Mouse (Mus musculus): ENCODE results near the gene Ugt1a10. TPM values are rescaled to one million over a fixed set of nuclear protein-coding genes. Genes with fewer than 3 reads are reported as not detected.
"Not testable (repeated sequence)": the region's sequence is repeated elsewhere in the genome, so short reads cannot be mapped to it uniquely, and the experiment has no call there.

Ugt1a10 gene
- polyA plus RNA-seq, 1 experiment from 2014 or later: not detected

GRCm38 (mm10) chr1:88143966-88144675, 88.9 kb downstream of the Ugt1a10 start:
- not testable (repeated sequence) for H3K4me2 ChIP-seq (replicated peaks); H3K4me1 ChIP-seq (replicated peaks; ENCODE audit: control insufficient read depth, insufficient read depth, low read length); H3K9ac ChIP-seq; ATAC-seq (ENCODE audit: low FRiP score); H3K27ac ChIP-seq; H3K36me3 ChIP-seq (replicated peaks; ENCODE audit: control insufficient read depth, insufficient read depth); H3K4me3 ChIP-seq (replicated peaks; ENCODE audit: low read length); H3K27me3 ChIP-seq (ENCODE audit: control insufficient read depth, insufficient read depth, low read length); H3K9me3 ChIP-seq (ENCODE audit: control insufficient read depth, low read length)
- DNase-seq (ENCODE audit: low spot score): peak; percentile 30
- 0% methylated on average over 4 of the region's 5 CpGs for WGBS

- not testable (repeated sequence) for H3K27ac ChIP-seq; H3K4me2 ChIP-seq (replicated peaks); DNase-seq (ENCODE audit: low spot score); H3K4me3 ChIP-seq (replicated peaks; ENCODE audit: low read length); H3K4me1 ChIP-seq (replicated peaks; ENCODE audit: control insufficient read depth, insufficient read depth, low read length); H3K27me3 ChIP-seq (ENCODE audit: control insufficient read depth, insufficient read depth, low read length); H3K9me3 ChIP-seq (ENCODE audit: control insufficient read depth, low read length); ATAC-seq (ENCODE audit: low FRiP score); H3K36me3 ChIP-seq (replicated peaks; ENCODE audit: control insufficient read depth, insufficient read depth); H3K9ac ChIP-seq
- 86% methylated on average over 2 of the region's 2 CpGs for WGBS
Observed at GRCm38 (mm10) chr1:88145278-88145677, 90.1 kb downstream of the Ugt1a10 start.

DNA sequence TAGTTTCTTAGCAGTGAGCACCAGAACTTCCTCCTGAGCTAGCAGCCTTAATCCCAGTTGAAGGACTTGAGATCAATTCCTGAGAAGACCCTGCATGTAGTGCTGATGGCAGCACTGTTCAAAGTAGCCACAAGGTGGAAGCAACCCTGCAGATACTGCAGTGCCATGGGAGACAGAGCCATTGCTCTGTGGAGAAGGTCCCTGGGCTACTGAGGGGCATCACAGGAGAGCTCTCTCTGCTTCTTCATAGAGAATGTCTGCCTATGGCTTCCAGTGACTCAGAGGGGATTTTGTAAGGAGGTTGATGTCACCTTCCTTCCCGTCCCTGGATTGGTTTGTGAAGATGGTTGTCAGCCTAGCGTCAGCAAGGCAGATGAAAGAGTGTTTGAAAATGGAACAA, 94.9 kb downstream of the Ugt1a10 start:
- 65% methylated on average over 2 of the region's 2 CpGs for WGBS
- not testable (repeated sequence) for DNase-seq (ENCODE audit: low spot score); H3K4me2 ChIP-seq (replicated peaks); H3K36me3 ChIP-seq (replicated peaks; ENCODE audit: control insufficient read depth, insufficient read depth); H3K9me3 ChIP-seq (ENCODE audit: control insufficient read depth, low read length); H3K4me1 ChIP-seq (replicated peaks; ENCODE audit: control insufficient read depth, insufficient read depth, low read length); H3K27ac ChIP-seq; H3K9ac ChIP-seq; H3K27me3 ChIP-seq (ENCODE audit: control insufficient read depth, insufficient read depth, low read length); H3K4me3 ChIP-seq (replicated peaks; ENCODE audit: low read length); ATAC-seq (ENCODE audit: low FRiP score)

DNA sequence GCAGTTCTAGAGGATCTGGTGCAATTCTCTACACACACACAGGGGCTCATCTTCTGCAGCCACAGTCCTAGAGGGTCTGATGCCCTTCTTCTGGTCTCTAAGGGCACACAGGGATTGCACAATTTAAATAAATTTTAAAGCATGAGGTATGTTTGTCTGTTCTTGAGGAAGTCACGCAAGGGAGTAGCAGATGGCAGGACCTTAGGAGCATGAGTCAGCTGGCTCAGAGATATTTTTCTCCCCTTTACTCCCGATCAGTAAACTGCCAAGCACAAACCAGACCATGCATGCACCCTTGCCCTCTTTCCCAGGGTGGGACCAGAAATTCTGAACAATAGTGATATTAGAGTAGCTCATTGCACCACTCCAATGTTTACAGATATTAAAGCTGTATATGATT, 103.2 kb downstream of the Ugt1a10 start:
- no peak for DNase-seq (ENCODE audit: low spot score)
- no peak for ATAC-seq (ENCODE audit: low FRiP score)
- no peak overlapping the region for H3K4me3 ChIP-seq (replicated peaks; ENCODE audit: low read length)
- no peak overlapping the region for H3K27ac ChIP-seq
- H3K9ac ChIP-seq: no peak overlapping the region
- H3K27me3 ChIP-seq (ENCODE audit: control insufficient read depth, insufficient read depth, low read length): no peaks in the 10 kb centered on the region
- H3K4me2 ChIP-seq (replicated peaks): no peak overlapping the region
- 96% methylated on average over 2 of the region's 2 CpGs for WGBS
- no peaks in the 10 kb centered on the region for H3K9me3 ChIP-seq (ENCODE audit: control insufficient read depth, low read length)
- H3K4me1 ChIP-seq (replicated peaks; ENCODE audit: control insufficient read depth, insufficient read depth, low read length): no peaks in the 10 kb centered on the region
- H3K36me3 ChIP-seq (replicated peaks; ENCODE audit: control insufficient read depth, insufficient read depth): no peaks in the 10 kb centered on the region

DNA sequence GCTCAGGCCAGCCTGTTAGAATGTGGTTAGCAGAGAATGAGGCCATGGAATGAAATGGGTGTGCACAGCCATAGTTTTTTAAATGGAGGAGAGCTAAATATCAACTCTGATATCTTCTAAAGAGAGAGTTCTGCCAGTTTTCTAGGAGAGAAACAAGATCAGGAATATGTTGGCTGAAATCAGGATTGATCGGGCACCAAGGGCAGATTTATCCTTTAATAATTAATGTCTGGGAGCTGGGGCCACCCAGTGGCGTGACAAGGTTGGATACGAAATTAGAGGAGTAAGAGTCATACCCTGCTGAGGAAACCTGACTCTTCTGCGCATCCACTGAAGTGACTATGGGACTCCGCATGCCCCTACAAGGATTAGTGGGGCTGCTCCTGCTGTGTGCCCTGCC, 110.5 kb downstream of the Ugt1a10 start, which contains the start of gene Ugt1a5:
Ugt1a5 (plus strand) TSS at position 302 of the 400 bp plus-strand sequence.
- DNase-seq (ENCODE audit: low spot score): no peak
- Histone ChIP-seq H3K4me3 (replicated peaks; ENCODE audit: low read length) (no peak within 1 kb of the TSS), H3K9me3 (ENCODE audit: control insufficient read depth, low read length) (no peaks in the 10 kb centered on the region), H3K27me3 (ENCODE audit: control insufficient read depth, insufficient read depth, low read length) (no peaks in the 10 kb centered on the region), H3K4me2 (replicated peaks) (no peak within 1 kb of the TSS), H3K4me1 (replicated peaks; ENCODE audit: control insufficient read depth, insufficient read depth, low read length) (no peaks in the 10 kb centered on the region), H3K36me3 (replicated peaks; ENCODE audit: control insufficient read depth, insufficient read depth) (no peaks in the 10 kb centered on the region), H3K9ac (no peak within 1 kb of the TSS), H3K27ac (no peak within 1 kb of the TSS)
- no peak for ATAC-seq (ENCODE audit: low FRiP score)
- 82% methylated on average over 5 of the region's 5 CpGs for WGBS

- H3K4me1 ChIP-seq (replicated peaks; ENCODE audit: control insufficient read depth, insufficient read depth, low read length); H3K27me3 ChIP-seq (ENCODE audit: control insufficient read depth, insufficient read depth, low read length); H3K4me2 ChIP-seq (replicated peaks); DNase-seq (ENCODE audit: low spot score); H3K27ac ChIP-seq; ATAC-seq (ENCODE audit: low FRiP score); H3K36me3 ChIP-seq (replicated peaks; ENCODE audit: control insufficient read depth, insufficient read depth); H3K4me3 ChIP-seq (replicated peaks; ENCODE audit: low read length); H3K9ac ChIP-seq; H3K9me3 ChIP-seq (ENCODE audit: control insufficient read depth, low read length): not testable (repeated sequence)
- WGBS: 97% methylated on average over 5 of the region's 7 CpGs
Observed at GRCm38 (mm10) chr1:88172190-88172589, 117.0 kb downstream of the Ugt1a10 start.

DNA sequence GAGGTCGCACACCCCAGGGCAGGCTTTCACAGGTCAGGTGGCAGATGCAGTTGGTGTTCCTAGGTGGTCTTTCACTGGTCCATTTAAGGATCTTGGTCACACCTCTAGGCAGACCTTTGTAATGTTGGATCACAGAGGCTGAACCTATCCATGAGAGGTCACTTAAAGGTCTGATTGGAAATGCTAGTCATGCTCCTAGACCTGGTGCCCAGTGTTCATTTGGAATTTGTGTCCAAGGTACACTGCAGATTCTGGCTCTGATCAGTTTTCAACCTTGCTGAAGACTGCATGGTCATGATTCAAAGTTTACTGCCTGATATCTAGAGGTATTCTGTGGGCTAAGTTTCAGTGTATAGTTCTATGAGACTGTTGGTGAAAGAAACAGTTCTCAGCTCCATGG, 124.5 kb downstream of the Ugt1a10 start:
- Histone ChIP-seq H3K4me2 (replicated peaks) (no peak overlapping the region), H3K9ac (no peak overlapping the region), H3K27me3 (ENCODE audit: control insufficient read depth, insufficient read depth, low read length) (no peaks in the 10 kb centered on the region), H3K4me1 (replicated peaks; ENCODE audit: control insufficient read depth, insufficient read depth, low read length) (no peaks in the 10 kb centered on the region), H3K36me3 (replicated peaks; ENCODE audit: control insufficient read depth, insufficient read depth) (no peaks in the 10 kb centered on the region), H3K4me3 (replicated peaks; ENCODE audit: low read length) (no peak overlapping the region), H3K9me3 (ENCODE audit: control insufficient read depth, low read length) (0 out of 2 replicates have a peak, but pooled peaks cover 8% of the 10 kb centered on the region), H3K27ac (no peak overlapping the region)
- no peak for DNase-seq (ENCODE audit: low spot score)
- WGBS: 100% methylated on average over 1 of the region's 1 CpGs
- no peak for ATAC-seq (ENCODE audit: low FRiP score)

DNA sequence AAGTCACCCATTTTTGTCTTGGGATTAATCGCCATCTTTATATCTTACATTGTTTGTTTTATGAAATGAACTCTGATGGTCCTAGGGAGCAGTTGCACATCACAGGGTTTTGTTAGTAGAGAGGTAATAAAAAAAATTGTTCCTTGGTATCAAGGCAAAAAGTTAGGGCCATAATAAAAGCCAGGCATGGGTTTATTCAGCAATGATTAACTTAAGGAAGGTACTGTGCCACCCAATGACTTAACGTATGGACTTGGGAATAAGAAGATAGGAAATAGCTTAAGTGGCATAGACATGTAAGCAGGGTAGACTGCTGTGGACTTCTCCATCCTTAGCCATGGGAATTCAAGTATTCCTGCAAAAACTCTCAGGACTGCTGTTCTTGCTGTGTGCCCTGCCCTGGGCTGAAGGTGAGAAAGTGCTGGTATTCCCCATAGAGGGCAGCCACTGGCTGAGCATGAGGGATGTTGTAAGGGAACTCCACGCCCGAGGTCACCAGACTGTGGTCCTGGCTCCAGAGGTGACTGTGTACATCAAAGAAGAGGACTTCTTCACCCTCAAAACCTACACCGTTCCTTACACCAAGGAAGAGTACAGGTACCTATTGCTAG, 131.2 kb downstream of the Ugt1a10 start:
- H3K4me3 ChIP-seq (replicated peaks; ENCODE audit: low read length): no peak overlapping the region
- no peak overlapping the region for H3K27ac ChIP-seq
- no peak overlapping the region for H3K4me2 ChIP-seq (replicated peaks)
- H3K9ac ChIP-seq: no peak overlapping the region
- H3K9me3 ChIP-seq (ENCODE audit: control insufficient read depth, low read length): no peaks in the 10 kb centered on the region
- no peaks in the 10 kb centered on the region for H3K36me3 ChIP-seq (replicated peaks; ENCODE audit: control insufficient read depth, insufficient read depth)
- 94% methylated on average over 5 of the region's 5 CpGs for WGBS
- H3K4me1 ChIP-seq (replicated peaks; ENCODE audit: control insufficient read depth, insufficient read depth, low read length): no peaks in the 10 kb centered on the region
- no peaks in the 10 kb centered on the region for H3K27me3 ChIP-seq (ENCODE audit: control insufficient read depth, insufficient read depth, low read length)
- ATAC-seq (ENCODE audit: low FRiP score) (no peak), DNase-seq (ENCODE audit: low spot score) (no peak)

DNA sequence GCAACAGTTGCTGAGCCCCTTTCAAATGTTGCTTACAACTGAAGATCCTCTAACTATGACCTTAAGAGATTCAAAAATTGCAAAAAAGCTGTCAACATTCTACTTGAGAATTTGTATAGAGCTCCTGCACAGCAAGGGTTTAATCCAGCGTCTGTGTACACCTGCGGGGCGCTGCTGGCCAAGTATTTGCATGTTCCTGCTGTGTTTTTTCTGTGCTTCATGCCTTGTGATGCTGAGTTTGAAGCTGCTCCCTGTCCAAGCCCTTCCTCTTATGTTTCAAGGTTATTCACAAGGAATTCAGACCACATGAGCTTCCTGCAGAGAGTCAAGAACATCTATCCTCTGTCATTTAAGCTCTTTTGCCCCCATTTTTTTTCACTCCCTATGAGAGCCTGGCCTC, 136.9 kb downstream of the Ugt1a10 start:
- no peak overlapping the region for H3K9ac ChIP-seq
- no peak overlapping the region for H3K27ac ChIP-seq
- no peaks in the 10 kb centered on the region for H3K36me3 ChIP-seq (replicated peaks; ENCODE audit: control insufficient read depth, insufficient read depth)
- H3K4me3 ChIP-seq (replicated peaks; ENCODE audit: low read length): no peak overlapping the region
- 68% methylated on average over 3 of the region's 3 CpGs for WGBS
- DNase-seq (ENCODE audit: low spot score): no peak
- no peak for ATAC-seq (ENCODE audit: low FRiP score)
- H3K9me3 ChIP-seq (ENCODE audit: control insufficient read depth, low read length): no peaks in the 10 kb centered on the region
- H3K27me3 ChIP-seq (ENCODE audit: control insufficient read depth, insufficient read depth, low read length): no peaks in the 10 kb centered on the region
- H3K4me1 ChIP-seq (replicated peaks; ENCODE audit: control insufficient read depth, insufficient read depth, low read length): no peaks in the 10 kb centered on the region
- H3K4me2 ChIP-seq (replicated peaks): no peak overlapping the region

Data from hindbrain, embryonic 14.5 days (tissue).